Mouse (Mus musculus) liver, embryonic 14.5 days (tissue): ENCODE results near the gene Ttll2. TPM values are rescaled to one million over a fixed set of nuclear protein-coding genes. Genes with fewer than 3 reads are reported as not detected.
"Not testable (repeated sequence)": the region's sequence is repeated elsewhere in the genome, so short reads cannot be mapped to it uniquely, and the experiment has no call there.

Source experiments
- ATAC-seq: fragments of 200-750 bp; cut with Nextera tagmentation; 2 replicates; pipeline ENCODE4 v1.8.0; 2017; ENCODE audit warnings: moderate number of reproducible peaks, mild to moderate bottlenecking, moderate library complexity; ENCODE audit not compliant: insufficient read depth
- DNase-seq, 3 experiments: peaks; one replicate each; pipeline ENCODE4 v3.0.0-alpha.2; 2012 to 2013; ENCODE audit warnings: low read depth in 3 of 3, low spot score in 3 of 3
- H3K27ac ChIP-seq: fragments of 300-500 bp; sonication (generic); 2 replicates; pipeline ENCODE4 v1.5.1; 2014; ENCODE audit warnings: moderate library complexity, mild to moderate bottlenecking, control low read depth, inconsistent platforms
- H3K27me3 ChIP-seq: fragments of 300-500 bp; sonication (generic); 2 replicates; pipeline ENCODE4 v1.6.1; 2014; ENCODE audit warnings: mild to moderate bottlenecking, low read length, moderate library complexity; ENCODE audit not compliant: control insufficient read depth, insufficient read depth
- H3K36me3 ChIP-seq: fragments of 300-500 bp; sonication (generic); replicated peaks from 2 replicates; pipeline ENCODE4 v1.6.1; 2014; ENCODE audit warnings: low read depth; ENCODE audit not compliant: control insufficient read depth, insufficient read depth
- H3K4me1 ChIP-seq, 2 experiments: fragments of 200-500 bp in 1 of 2; fragments of 300-500 bp in 1 of 2; sonication (generic) in 1 of 2; replicated peaks; 2 replicates each; pipeline ENCODE4 v1.6.1; 2012 to 2014; ENCODE audit warnings: antibody characterized with exemption in 1 of 2, inconsistent platforms in 1 of 2, low read length in 1 of 2; ENCODE audit not compliant: control insufficient read depth in 2 of 2, insufficient read depth in 2 of 2
- H3K4me2 ChIP-seq: fragments of 300-500 bp; sonication (generic); 2 replicates; pipeline ENCODE4 v1.6.1; 2014; ENCODE audit warnings: low read depth, mild to moderate bottlenecking, control low read depth, moderate library complexity
- H3K4me3 ChIP-seq, 2 experiments: fragments of 200-500 bp in 1 of 2; fragments of 300-500 bp in 1 of 2; sonication (generic) in 1 of 2; 2 replicates each; pipeline ENCODE4 v1.5.1; 2012 to 2014; ENCODE audit warnings: low read depth in 2 of 2, low read length in 2 of 2, mild to moderate bottlenecking in 2 of 2, control low read depth in 1 of 2, inconsistent platforms in 1 of 2, moderate library complexity in 1 of 2; ENCODE audit not compliant: insufficient read depth in 1 of 2
- H3K9ac ChIP-seq: fragments of 300-500 bp; sonication (generic); replicated peaks from 2 replicates; pipeline ENCODE4 v1.6.1; 2014; ENCODE audit warnings: mild to moderate bottlenecking, control low read depth, moderate library complexity
- H3K9me3 ChIP-seq: fragments of 300-500 bp; sonication (generic); 2 replicates; pipeline ENCODE4 v1.6.1; 2016; ENCODE audit warnings: low read length, mixed read lengths; ENCODE audit not compliant: control insufficient read depth
- WGBS: fragments of 180-500 bp; shearing (Covaris S2); extraction: QIAGEN DNeasy Blood & Tissue Kit; methylation state at CpG from one replicate; pipeline ENCODE4 v1.1.7; 2014; ENCODE audit not compliant: insufficient replicate concordance; 5-methylcytosine and 5-hydroxymethylcytosine counted together
- polyA plus RNA-seq, 2 experiments: library from polyadenylated mRNA; depleted of rRNA in 1 of 2; stranded (reverse) in 1 of 2; unstranded in 1 of 2; fragments of >200 nt; fragmentation: Nextera tagmentation in 1 of 2; extraction: Ambion mirVana in 1 of 2; gene quantifications; 2 replicates each; pipeline versions ENCODE4 v1.2.1 to v1.2.3; 2012 to 2014

Ttll2 gene
- polyA plus RNA-seq, 2 experiments: 0.02 TPM; not detected in 1

GRCm38 (mm10) chr17:7388958-7389356 is 36.5 kb upstream of the Ttll2 start:
- not testable (repeated sequence) for H3K9me3 ChIP-seq, H3K4me2 ChIP-seq, DNase-seq, H3K36me3 ChIP-seq, H3K27me3 ChIP-seq, H3K9ac ChIP-seq, ATAC-seq, H3K27ac ChIP-seq, H3K4me3 ChIP-seq, H3K4me1 ChIP-seq
- 63% methylated on average over 6 of the region's 8 CpGs for WGBS

- no CpG with 5 or more reads among the region's 2 CpGs for WGBS
- not testable (repeated sequence) for H3K4me3 ChIP-seq, H3K27me3 ChIP-seq, H3K9me3 ChIP-seq, H3K4me1 ChIP-seq, H3K4me2 ChIP-seq, H3K36me3 ChIP-seq, DNase-seq, H3K27ac ChIP-seq, H3K9ac ChIP-seq, ATAC-seq
Observed at GRCm38 (mm10) chr17:7388341-7388957, 36.0 kb upstream of the Ttll2 start.

GRCm38 (mm10) chr17:7386016-7386415 is 33.5 kb upstream of the Ttll2 start:
- H3K9me3 ChIP-seq, H3K4me1 ChIP-seq, H3K4me2 ChIP-seq, H3K9ac ChIP-seq, H3K36me3 ChIP-seq, H3K27me3 ChIP-seq, H3K4me3 ChIP-seq, H3K27ac ChIP-seq, DNase-seq, ATAC-seq: not testable (repeated sequence)
- WGBS: 43% methylated on average over 8 of the region's 8 CpGs

- WGBS: 57% methylated on average over 3 of the region's 3 CpGs
- H3K4me1 ChIP-seq, H3K36me3 ChIP-seq, H3K9me3 ChIP-seq, H3K4me3 ChIP-seq, H3K27ac ChIP-seq, H3K27me3 ChIP-seq, H3K9ac ChIP-seq, ATAC-seq, DNase-seq, H3K4me2 ChIP-seq: not testable (repeated sequence)
Observed at GRCm38 (mm10) chr17:7385364-7385763, 32.9 kb upstream of the Ttll2 start, which contains the start of gene Unc93a2. Unc93a2 (minus strand) TSS chr17:7385464.

GRCm38 (mm10) chr17:7383167-7384143 is 31.0 kb upstream of the Ttll2 start:
- WGBS: 52% methylated on average over 10 of the region's 13 CpGs
- H3K27ac ChIP-seq: not testable (repeated sequence)

GRCm38 (mm10) chr17:7382711-7383110 is 30.2 kb upstream of the Ttll2 start:
- not testable (repeated sequence) for H3K4me3 ChIP-seq, H3K27ac ChIP-seq, H3K4me1 ChIP-seq, DNase-seq, H3K27me3 ChIP-seq, ATAC-seq, H3K9me3 ChIP-seq, H3K4me2 ChIP-seq, H3K36me3 ChIP-seq, H3K9ac ChIP-seq
- WGBS: 48% methylated on average over 1 of the region's 3 CpGs

More at GRCm38 (mm10) chr17:7383167-7384143, 31.0 kb upstream of the Ttll2 start:
- not testable (repeated sequence) for H3K4me2 ChIP-seq, H3K4me1 ChIP-seq, H3K27me3 ChIP-seq, H3K4me3 ChIP-seq, H3K9ac ChIP-seq, H3K9me3 ChIP-seq, ATAC-seq, DNase-seq, H3K36me3 ChIP-seq

GRCm38 (mm10) chr17:7377907-7378306 is 25.4 kb upstream of the Ttll2 start:
- not testable (repeated sequence) for H3K27me3 ChIP-seq, H3K36me3 ChIP-seq, H3K4me2 ChIP-seq, H3K9ac ChIP-seq, H3K4me3 ChIP-seq, H3K27ac ChIP-seq, ATAC-seq, H3K9me3 ChIP-seq, H3K4me1 ChIP-seq, DNase-seq
- WGBS: 24% methylated on average over 2 of the region's 3 CpGs
